Mouse (Mus musculus): ENCODE results near the gene Gins1. TPM values are rescaled to one million over a fixed set of nuclear protein-coding genes. Genes with fewer than 3 reads are reported as not detected.

Gins1 gene
- polyA plus RNA-seq, 2 experiments, result 30.8 to 43.0 TPM

- Histone ChIP-seq H3K27me3 (ENCODE audit: control insufficient read depth, insufficient read depth, low read length) (no peaks in the 10 kb centered on the region), H3K9ac (ENCODE audit: low read depth, low read length, severe bottlenecking) (no peak overlapping the region), H3K36me3 (ENCODE audit: control insufficient read depth, insufficient read depth, low read length) (peaks cover 19% of the 10 kb centered on the region; the same call in 1 of the 2 replicates)
Observed at GRCm38 (mm10) chr2:150950056-150950455, 44.9 kb downstream of the Gins1 start.

GRCm38 (mm10) chr2:150951201-150951600 lies 46.0 kb downstream of the Gins1 start:
- H3K4me3 ChIP-seq (replicated peaks; ENCODE audit: low read length), result no peak overlapping the region
- WGBS, result 94% methylated on average over 2 of the region's 2 CpGs
- no peak overlapping the region for H3K9ac ChIP-seq (ENCODE audit: low read depth, low read length, severe bottlenecking)
- DNase-seq (ENCODE audit: low spot score) (no peak), ATAC-seq (ENCODE audit: low FRiP score, low read depth) (no peak)
- TF ChIP-seq POLR2A (IDR thresholded peaks at IDR 0.05; ENCODE audit: borderline replicate concordance, extremely low read depth, insufficient read depth, insufficient read length), result no peak
- H3K27ac ChIP-seq (replicated peaks; ENCODE audit: low read depth, low read length), result no peak overlapping the region
- H3K36me3 ChIP-seq (ENCODE audit: control insufficient read depth, insufficient read depth, low read length), result peaks cover 21% of the 10 kb centered on the region; the same call in 1 of the 2 replicates
- H3K9me3 ChIP-seq (ENCODE audit: control insufficient read depth, low read length), result no peaks in the 10 kb centered on the region
- no peak overlapping the region for H3K4me2 ChIP-seq (replicated peaks; ENCODE audit: low read depth, low read length, severe bottlenecking)
- no peaks in the 10 kb centered on the region for H3K4me1 ChIP-seq (ENCODE audit: control insufficient read depth, insufficient read depth, low read length)
- H3K27me3 ChIP-seq (ENCODE audit: control insufficient read depth, insufficient read depth, low read length), result no peaks in the 10 kb centered on the region

More at GRCm38 (mm10) chr2:150950056-150950455, 44.9 kb downstream of the Gins1 start:
- TF ChIP-seq POLR2A (IDR thresholded peaks at IDR 0.05; ENCODE audit: borderline replicate concordance, extremely low read depth, insufficient read depth, insufficient read length), result no peak
- Histone ChIP-seq H3K4me3 (replicated peaks; ENCODE audit: low read length) (no peak overlapping the region), H3K27ac (replicated peaks; ENCODE audit: low read depth, low read length) (no peak overlapping the region), H3K4me1 (ENCODE audit: control insufficient read depth, insufficient read depth, low read length) (no peaks in the 10 kb centered on the region), H3K4me2 (replicated peaks; ENCODE audit: low read depth, low read length, severe bottlenecking) (no peak overlapping the region), H3K9me3 (ENCODE audit: control insufficient read depth, low read length) (no peaks in the 10 kb centered on the region)
- WGBS, result 88% methylated on average over 6 of the region's 6 CpGs
- ATAC-seq (ENCODE audit: low FRiP score, low read depth), result no peak
- DNase-seq (ENCODE audit: low spot score), result no peak

- H3K9me3 ChIP-seq (ENCODE audit: control insufficient read depth, low read length), result no peaks in the 10 kb centered on the region
- DNase-seq (ENCODE audit: low spot score) (no peak), ATAC-seq (ENCODE audit: low FRiP score, low read depth) (no peak)
- WGBS, result 81% methylated on average over 1 of the region's 1 CpGs
- H3K9ac ChIP-seq (ENCODE audit: low read depth, low read length, severe bottlenecking), result no peak overlapping the region
- H3K4me2 ChIP-seq (replicated peaks; ENCODE audit: low read depth, low read length, severe bottlenecking), result no peak overlapping the region
- H3K36me3 ChIP-seq (ENCODE audit: control insufficient read depth, insufficient read depth, low read length), result peaks cover 22% of the 10 kb centered on the region
- no peaks in the 10 kb centered on the region for H3K27me3 ChIP-seq (ENCODE audit: control insufficient read depth, insufficient read depth, low read length)
- H3K4me3 ChIP-seq (replicated peaks; ENCODE audit: low read length), result no peak overlapping the region
- TF ChIP-seq POLR2A (IDR thresholded peaks at IDR 0.05; ENCODE audit: borderline replicate concordance, extremely low read depth, insufficient read depth, insufficient read length), result no peak
- no peak overlapping the region for H3K27ac ChIP-seq (replicated peaks; ENCODE audit: low read depth, low read length)
- no peaks in the 10 kb centered on the region for H3K4me1 ChIP-seq (ENCODE audit: control insufficient read depth, insufficient read depth, low read length)
Observed at GRCm38 (mm10) chr2:150955859-150956258, 50.7 kb downstream of the Gins1 start.

- ATAC-seq (ENCODE audit: low FRiP score, low read depth), result no peak
- no peak for TF ChIP-seq POLR2A (IDR thresholded peaks at IDR 0.05; ENCODE audit: borderline replicate concordance, extremely low read depth, insufficient read depth, insufficient read length)
- no peak for DNase-seq (ENCODE audit: low spot score)
- peaks cover 8% of the 10 kb centered on the region for H3K36me3 ChIP-seq (ENCODE audit: control insufficient read depth, insufficient read depth, low read length)
- no peaks in the 10 kb centered on the region for H3K9me3 ChIP-seq (ENCODE audit: control insufficient read depth, low read length)
- H3K9ac ChIP-seq (ENCODE audit: low read depth, low read length, severe bottlenecking), result no peak overlapping the region
- no peak overlapping the region for H3K27ac ChIP-seq (replicated peaks; ENCODE audit: low read depth, low read length)
- H3K4me1 ChIP-seq (ENCODE audit: control insufficient read depth, insufficient read depth, low read length), result no peaks in the 10 kb centered on the region
- no peak overlapping the region for H3K4me3 ChIP-seq (replicated peaks; ENCODE audit: low read length)
- 94% methylated on average over 10 of the region's 10 CpGs for WGBS
- H3K27me3 ChIP-seq (ENCODE audit: control insufficient read depth, insufficient read depth, low read length), result no peaks in the 10 kb centered on the region
- no peak overlapping the region for H3K4me2 ChIP-seq (replicated peaks; ENCODE audit: low read depth, low read length, severe bottlenecking)
Observed at GRCm38 (mm10) chr2:150959521-150959920, 54.3 kb downstream of the Gins1 start.

- Histone ChIP-seq H3K36me3 (ENCODE audit: control insufficient read depth, insufficient read depth, low read length) (no peaks in the 10 kb centered on the region; the same call in 1 of the 2 replicates), H3K4me1 (ENCODE audit: control insufficient read depth, insufficient read depth, low read length) (no peaks in the 10 kb centered on the region), H3K27me3 (ENCODE audit: control insufficient read depth, insufficient read depth, low read length) (no peaks in the 10 kb centered on the region), H3K4me3 (replicated peaks; ENCODE audit: low read length) (no peak overlapping the region), H3K27ac (replicated peaks; ENCODE audit: low read depth, low read length) (no peak overlapping the region), H3K4me2 (replicated peaks; ENCODE audit: low read depth, low read length, severe bottlenecking) (no peak overlapping the region), H3K9me3 (ENCODE audit: control insufficient read depth, low read length) (no peaks in the 10 kb centered on the region), H3K9ac (ENCODE audit: low read depth, low read length, severe bottlenecking) (no peak overlapping the region)
- TF ChIP-seq POLR2A (IDR thresholded peaks at IDR 0.05; ENCODE audit: borderline replicate concordance, extremely low read depth, insufficient read depth, insufficient read length), result no peak
- no peak for ATAC-seq (ENCODE audit: low FRiP score, low read depth)
- WGBS, result 91% methylated on average over 3 of the region's 3 CpGs
- no peak for DNase-seq (ENCODE audit: low spot score)
Observed at GRCm38 (mm10) chr2:150963246-150963645, 58.0 kb downstream of the Gins1 start.

GRCm38 (mm10) chr2:150964641-150965040 lies 59.4 kb downstream of the Gins1 start:
- WGBS, result 87% methylated on average over 3 of the region's 3 CpGs
- DNase-seq (ENCODE audit: low spot score) (no peak), ATAC-seq (ENCODE audit: low FRiP score, low read depth) (no peak)
- Histone ChIP-seq H3K9me3 (ENCODE audit: control insufficient read depth, low read length) (no peaks in the 10 kb centered on the region), H3K4me3 (replicated peaks; ENCODE audit: low read length) (no peak overlapping the region), H3K4me1 (ENCODE audit: control insufficient read depth, insufficient read depth, low read length) (no peaks in the 10 kb centered on the region), H3K27ac (replicated peaks; ENCODE audit: low read depth, low read length) (no peak overlapping the region), H3K27me3 (ENCODE audit: control insufficient read depth, insufficient read depth, low read length) (no peaks in the 10 kb centered on the region), H3K9ac (ENCODE audit: low read depth, low read length, severe bottlenecking) (no peak overlapping the region), H3K4me2 (replicated peaks; ENCODE audit: low read depth, low read length, severe bottlenecking) (no peak overlapping the region), H3K36me3 (ENCODE audit: control insufficient read depth, insufficient read depth, low read length) (peaks cover 4% of the 10 kb centered on the region)
- TF ChIP-seq POLR2A (IDR thresholded peaks at IDR 0.05; ENCODE audit: borderline replicate concordance, extremely low read depth, insufficient read depth, insufficient read length), result no peak

All from limb, embryonic 14.5 days (tissue).